17 mouse cellular contexts compared by ENCODE assay signal in the genomic region with DNA sequence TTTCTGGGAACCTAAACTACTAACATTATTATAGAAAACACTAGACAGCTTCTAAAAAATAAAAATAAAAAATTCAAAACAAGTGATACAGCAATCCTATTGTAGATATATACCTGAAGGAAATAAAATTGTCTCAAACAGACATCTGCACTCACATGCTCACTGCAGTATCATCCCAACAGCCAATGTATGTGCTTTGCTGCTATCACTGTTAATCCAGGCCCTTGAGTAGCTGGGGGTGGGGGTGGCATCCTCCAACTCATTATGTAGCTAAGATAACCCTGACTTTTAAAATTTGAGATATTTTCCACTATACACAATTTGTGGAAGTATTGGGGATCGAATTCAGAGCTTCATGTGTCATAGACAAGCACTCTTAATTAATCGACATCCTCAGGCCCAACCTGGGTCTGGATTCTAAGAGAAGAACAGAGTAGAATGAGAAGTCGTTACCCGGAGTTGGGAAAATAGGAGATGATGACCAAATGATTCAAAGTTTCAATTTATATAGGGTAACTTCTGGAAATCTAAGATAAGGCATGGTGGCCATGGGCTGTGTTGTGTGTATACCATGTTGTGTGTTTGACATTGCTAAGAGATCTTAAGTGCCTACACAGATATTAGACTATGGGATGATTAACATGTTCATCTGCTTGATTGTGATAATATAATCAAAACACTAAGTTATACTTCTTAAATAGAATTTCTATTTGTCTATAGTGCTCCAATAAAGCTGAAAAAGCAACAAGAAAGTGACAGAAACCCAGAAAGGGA.
"Had no signal": no experiment of that assay in that cellular context is flagged by ENCODE, and none has a peak within 500 bp of the region (broad histone marks: within the 10 kb centered on the region; RNA-seq: fewer than 3 reads in every experiment).

No protein-coding gene starts in this region.

- DNase-seq: lung, adult 2 months; lung, postnatal 14 days; lung, postnatal 36 days; midbrain, embryonic 14.5 days; right cerebral cortex, postnatal 14 days; thymus, adult 2 months; thymus, postnatal 25 days; thymus, postnatal 4 days had no signal

- H3K27me3 ChIP-seq: lung, embryonic 15.5 days; megakaryocyte, embryonic 14.5 days; stomach, embryonic 15.5 days had no signal

- H3K9me3 ChIP-seq: lung, embryonic 15.5 days; megakaryocyte, embryonic 14.5 days; neural tube, embryonic 12.5 days; stomach, embryonic 15.5 days had no signal

- ATAC-seq: lung, postnatal 0 days; midbrain, embryonic 16.5 days had no signal

- H3K4me3 ChIP-seq: lung, embryonic 15.5 days; megakaryocyte, embryonic 14.5 days; neural tube, embryonic 12.5 days; stomach, embryonic 15.5 days had no signal

- H3K4me2 ChIP-seq: lung, embryonic 15.5 days; midbrain, embryonic 11.5 days; neural tube, embryonic 12.5 days; stomach, embryonic 15.5 days had no signal

- H3K9ac ChIP-seq: lung, embryonic 15.5 days; neural tube, embryonic 12.5 days; stomach, embryonic 15.5 days had no signal

- H3K4me1 ChIP-seq: lung, embryonic 15.5 days; stomach, embryonic 15.5 days had no signal

- H3K27ac ChIP-seq: lung, embryonic 15.5 days; macrophage; neural tube, embryonic 12.5 days; stomach, embryonic 15.5 days; stomach, postnatal 0 days had no signal
